Mouse (Mus musculus) intestine, embryonic 16.5 days (tissue): ENCODE results near the gene Tm9sf3. TPM values are rescaled to one million over a fixed set of nuclear protein-coding genes. Genes with fewer than 3 reads are reported as not detected.
A peak's percentile ranks its signal among the peaks of the same experiment; 100 is the strongest.

Experiments used
- ATAC-seq: fragments of 200-750 bp; cut with Nextera tagmentation; 2 replicates; pipeline ENCODE4 v1.8.0; 2017; ENCODE audit warnings: moderate TSS enrichment, moderate library complexity
- H3K27ac ChIP-seq: fragments of 300-500 bp; sonication (generic); 2 replicates; pipeline ENCODE4 v1.5.1; 2014; ENCODE audit warnings: mild to moderate bottlenecking, low read length
- H3K27me3 ChIP-seq: fragments of 300-500 bp; sonication (generic); replicated peaks from 2 replicates; pipeline ENCODE4 v1.6.1; 2014; ENCODE audit warnings: low read length, control low read depth, mixed read lengths; ENCODE audit not compliant: control insufficient read depth, insufficient read depth
- H3K36me3 ChIP-seq: fragments of 300-500 bp; sonication (generic); 2 replicates; pipeline ENCODE4 v1.6.1; 2014; ENCODE audit warnings: low read length, control low read depth; ENCODE audit not compliant: control insufficient read depth, insufficient read depth
- H3K4me1 ChIP-seq: fragments of 300-500 bp; sonication (generic); 2 replicates; pipeline ENCODE4 v1.6.1; 2014; ENCODE audit warnings: low read length, control low read depth, mixed read lengths; ENCODE audit not compliant: control insufficient read depth, insufficient read depth
- H3K4me2 ChIP-seq: fragments of 300-500 bp; sonication (generic); 2 replicates; pipeline ENCODE4 v1.6.1; 2014; ENCODE audit warnings: low read depth, low read length, control low read depth
- H3K4me3 ChIP-seq: fragments of 300-500 bp; sonication (generic); 2 replicates; pipeline ENCODE4 v1.5.1; 2014; ENCODE audit warnings: mild to moderate bottlenecking, low read length
- H3K9ac ChIP-seq: fragments of 300-500 bp; sonication (generic); 2 replicates; pipeline ENCODE4 v1.6.1; 2014; ENCODE audit warnings: low read depth, low read length
- H3K9me3 ChIP-seq: fragments of 300-500 bp; sonication (generic); 2 replicates; pipeline ENCODE4 v1.6.1; 2016; ENCODE audit warnings: low read length, control low read depth; ENCODE audit not compliant: control insufficient read depth
- WGBS: fragments of 180-500 bp; shearing (Covaris S2); extraction: QIAGEN DNeasy Blood & Tissue Kit; methylation state at CpG from one replicate; pipeline ENCODE4 v1.1.7; 2014; 5-methylcytosine and 5-hydroxymethylcytosine counted together
- polyA plus RNA-seq: library from polyadenylated mRNA; unstranded; fragments of >200 nt; fragmentation: Nextera tagmentation; extraction: Ambion mirVana; gene quantifications from 2 replicates; pipeline ENCODE4 v1.2.1, GENCODE M21; 2015

The Tm9sf3 gene
- polyA plus RNA-seq, 1 experiment from 2014 or later: 130 TPM

- no peaks in the 10 kb centered on the region for H3K27me3 ChIP-seq
- no peak overlapping the region for H3K4me2 ChIP-seq
- no peak overlapping the region for H3K4me3 ChIP-seq
- no peak overlapping the region for H3K9ac ChIP-seq
- peaks cover 7% of the 10 kb centered on the region for H3K4me1 ChIP-seq
- H3K36me3 ChIP-seq: no peaks in the 10 kb centered on the region
- no peak overlapping the region for H3K27ac ChIP-seq
- ATAC-seq: no peak
- 59% methylated on average over 8 of the region's 8 CpGs for WGBS
- no peaks in the 10 kb centered on the region for H3K9me3 ChIP-seq
These were observed 2.6 kb upstream of the Tm9sf3 start for GRCm38 (mm10) chr19:41266251-41266901.

GRCm38 (mm10) chr19:41264331-41264799 is 568 bp upstream of the Tm9sf3 start:
- Histone ChIP-seq H3K27ac (peak overlapping the region; percentile 98), H3K4me3 (peak overlapping the region; percentile 95), H3K4me1 (peaks cover 25% of the 10 kb centered on the region), H3K4me2 (peak overlapping the region; percentile 60), H3K9me3 (no peaks in the 10 kb centered on the region), H3K9ac (peak overlapping the region; percentile 96), H3K36me3 (no peaks in the 10 kb centered on the region), H3K27me3 (no peaks in the 10 kb centered on the region)
- ATAC-seq: peak; percentile 10
- 24% methylated on average over 13 of the region's 13 CpGs for WGBS

GRCm38 (mm10) chr19:41262712-41263629 is 826 bp downstream of the Tm9sf3 start:
- ATAC-seq: peak; percentile 90
- 4% methylated on average over 51 of the region's 51 CpGs for WGBS

GRCm38 (mm10) chr19:41260736-41261135 is 3.1 kb downstream of the Tm9sf3 start:
- Histone ChIP-seq H3K4me3 (peak overlapping the region; percentile 6; the same call in 1 of the 2 replicates), H3K9me3 (no peaks in the 10 kb centered on the region), H3K4me2 (0 out of 2 replicates have a peak overlapping the region, but pooled peaks have one; percentile 10), H3K36me3 (no peaks in the 10 kb centered on the region), H3K27me3 (no peaks in the 10 kb centered on the region), H3K4me1 (peaks cover 27% of the 10 kb centered on the region), H3K27ac (peak overlapping the region; percentile 24; the same call in 1 of the 2 replicates), H3K9ac (no peak overlapping the region)
- WGBS: 65% methylated on average over 3 of the region's 3 CpGs
- no peak for ATAC-seq

More at GRCm38 (mm10) chr19:41262712-41263629, 826 bp downstream of the Tm9sf3 start:
- H3K4me3 ChIP-seq: peak overlapping the region; percentile 95
- H3K4me2 ChIP-seq: peak overlapping the region; percentile 60
- H3K36me3 ChIP-seq: no peaks in the 10 kb centered on the region
- H3K27me3 ChIP-seq: no peaks in the 10 kb centered on the region
- no peaks in the 10 kb centered on the region for H3K9me3 ChIP-seq
- H3K9ac ChIP-seq: peak overlapping the region; percentile 96
- peak overlapping the region; percentile 98 for H3K27ac ChIP-seq
- peaks cover 27% of the 10 kb centered on the region for H3K4me1 ChIP-seq

GRCm38 (mm10) chr19:41259256-41259655 is 4.5 kb downstream of the Tm9sf3 start:
- Histone ChIP-seq H3K27me3 (no peaks in the 10 kb centered on the region), H3K27ac (no peak overlapping the region), H3K4me3 (no peak overlapping the region), H3K4me2 (no peak overlapping the region), H3K9me3 (no peaks in the 10 kb centered on the region), H3K9ac (no peak overlapping the region), H3K4me1 (peaks cover 27% of the 10 kb centered on the region), H3K36me3 (no peaks in the 10 kb centered on the region)
- 75% methylated on average over 6 of the region's 6 CpGs for WGBS
- ATAC-seq: no peak

GRCm38 (mm10) chr19:41258707-41259106 is 5.1 kb downstream of the Tm9sf3 start:
- H3K27me3 ChIP-seq: no peaks in the 10 kb centered on the region
- no peak for ATAC-seq
- WGBS: 41% methylated on average over 2 of the region's 2 CpGs
- no peaks in the 10 kb centered on the region for H3K36me3 ChIP-seq
- H3K4me3 ChIP-seq: no peak overlapping the region
- H3K9ac ChIP-seq: no peak overlapping the region
- no peak overlapping the region for H3K4me2 ChIP-seq
- no peaks in the 10 kb centered on the region for H3K9me3 ChIP-seq
- H3K4me1 ChIP-seq: peaks cover 27% of the 10 kb centered on the region
- H3K27ac ChIP-seq: no peak overlapping the region

- H3K9me3 ChIP-seq: no peaks in the 10 kb centered on the region
- peaks cover 3% of the 10 kb centered on the region; the same call in 1 of the 2 replicates for H3K4me1 ChIP-seq
- no peaks in the 10 kb centered on the region for H3K27me3 ChIP-seq
- WGBS: 78% methylated on average over 5 of the region's 5 CpGs
- H3K4me2 ChIP-seq: no peak overlapping the region
- no peak overlapping the region for H3K27ac ChIP-seq
- no peak overlapping the region for H3K9ac ChIP-seq
- no peak overlapping the region for H3K4me3 ChIP-seq
- ATAC-seq: no peak
- no peaks in the 10 kb centered on the region for H3K36me3 ChIP-seq
These were observed 9.2 kb downstream of the Tm9sf3 start for GRCm38 (mm10) chr19:41254584-41254983.

GRCm38 (mm10) chr19:41248968-41249367 is 14.8 kb downstream of the Tm9sf3 start:
- Histone ChIP-seq H3K4me3 (no peak overlapping the region), H3K4me2 (no peak overlapping the region), H3K4me1 (peaks cover 5% of the 10 kb centered on the region; the same call in 1 of the 2 replicates), H3K27ac (no peak overlapping the region), H3K9me3 (no peaks in the 10 kb centered on the region), H3K36me3 (peaks cover 5% of the 10 kb centered on the region; the same call in 1 of the 2 replicates), H3K9ac (no peak overlapping the region), H3K27me3 (no peaks in the 10 kb centered on the region)
- no peak for ATAC-seq
- 57% methylated on average over 4 of the region's 4 CpGs for WGBS

GRCm38 (mm10) chr19:41248271-41248670 is 15.5 kb downstream of the Tm9sf3 start:
- H3K27me3 ChIP-seq: no peaks in the 10 kb centered on the region
- no peak for ATAC-seq
- 87% methylated on average over 3 of the region's 3 CpGs for WGBS
- no peak overlapping the region for H3K27ac ChIP-seq
- H3K9me3 ChIP-seq: no peaks in the 10 kb centered on the region
- H3K4me1 ChIP-seq: peaks cover 5% of the 10 kb centered on the region; the same call in 1 of the 2 replicates
- H3K4me3 ChIP-seq: no peak overlapping the region
- H3K36me3 ChIP-seq: peaks cover 5% of the 10 kb centered on the region; the same call in 1 of the 2 replicates
- no peak overlapping the region for H3K9ac ChIP-seq
- H3K4me2 ChIP-seq: no peak overlapping the region
